Mouse (Mus musculus) fibroblast of lung, adult 2 months (primary cell): ENCODE measurements around the gene Bcdin3d.
A peak's percentile ranks its signal among the peaks of the same experiment; 100 is the strongest.
"Not testable (repeated sequence)": the region's sequence is repeated elsewhere in the genome, so short reads cannot be mapped to it uniquely, and the experiment has no call there.

Experiments used
- DNase-seq: peaks from one replicate; pipeline ENCODE4 v3.0.0-alpha.2; 2011; ENCODE audit warnings: low read depth

Gene Bcdin3d

GRCm38 (mm10) chr15:99472972-99473371 lies 1.6 kb downstream of the Bcdin3d start:
- DNase-seq, result no peak

- DNase-seq, result no peak
These were observed 2.9 kb downstream of the Bcdin3d start for GRCm38 (mm10) chr15:99471677-99472063.

GRCm38 (mm10) chr15:99470971-99471676 lies 3.4 kb downstream of the Bcdin3d start:
- DNase-seq, result no peak

GRCm38 (mm10) chr15:99470224-99470761 lies 4.2 kb downstream of the Bcdin3d start:
- DNase-seq, result no peak

- DNase-seq, result no peak
These were observed 4.8 kb downstream of the Bcdin3d start for GRCm38 (mm10) chr15:99469736-99470135.

- DNase-seq, result peak; percentile 76
These were observed 5.5 kb downstream of the Bcdin3d start for GRCm38 (mm10) chr15:99469067-99469466.

- DNase-seq, result no peak
These were observed 11.3 kb downstream of the Bcdin3d start for GRCm38 (mm10) chr15:99463194-99463593.

GRCm38 (mm10) chr15:99457606-99458401 lies 16.7 kb downstream of the Bcdin3d start, which contains the start of gene Nckap5l:
TSS of gene Nckap5l (minus strand) at chr15:99457748.
- peak; percentile 83 for DNase-seq

GRCm38 (mm10) chr15:99456963-99457605 lies 17.4 kb downstream of the Bcdin3d start:
- no peak for DNase-seq

GRCm38 (mm10) chr15:99456338-99456962 lies 18.1 kb downstream of the Bcdin3d start:
- no peak for DNase-seq

- no peak for DNase-seq
These were observed 19.1 kb downstream of the Bcdin3d start for GRCm38 (mm10) chr15:99455415-99455814.

GRCm38 (mm10) chr15:99454585-99455279 lies 19.8 kb downstream of the Bcdin3d start:
- DNase-seq, result no peak

GRCm38 (mm10) chr15:99453153-99453900 lies 21.2 kb downstream of the Bcdin3d start:
- no peak for DNase-seq

- no peak for DNase-seq
These were observed 24.7 kb downstream of the Bcdin3d start for GRCm38 (mm10) chr15:99449751-99450280.

- DNase-seq, result peak; percentile 48
These were observed 25.3 kb downstream of the Bcdin3d start for GRCm38 (mm10) chr15:99449131-99449750.

GRCm38 (mm10) chr15:99446136-99446535 lies 28.4 kb downstream of the Bcdin3d start:
- DNase-seq, result not testable (repeated sequence)

GRCm38 (mm10) chr15:99445567-99445966 lies 29.0 kb downstream of the Bcdin3d start:
- no peak for DNase-seq

- DNase-seq, result no peak
These were observed 32.2 kb downstream of the Bcdin3d start for GRCm38 (mm10) chr15:99442358-99442757.

- DNase-seq, result no peak
These were observed 33.6 kb downstream of the Bcdin3d start for GRCm38 (mm10) chr15:99440816-99441457.
